Mouse (Mus musculus): Measurements from ENCODE around the gene Pcsk1. TPM values are rescaled to one million over a fixed set of nuclear protein-coding genes. Genes with fewer than 3 reads are reported as not detected.

Pcsk1 gene
- polyA plus RNA-seq (2015; fragmentation: Nextera tagmentation; extraction: Ambion mirVana) = 0.09 TPM in 1 of 2 replicates, not detected in the other

GRCm38 (mm10) chr13:75089721-75090410 is at the start of gene Pcsk1:
Gene Pcsk1, plus strand, starts transcription at chr13:75089826.
- no peaks in the 10 kb centered on the region for H3K4me1 ChIP-seq (ENCODE audit: control insufficient read depth, low read depth, low read length)
- peak within 1 kb of the TSS; percentile 27; the same call in 1 of the 2 replicates for H3K4me3 ChIP-seq (ENCODE audit: low read depth, low read length)
- peaks cover 5% of the 10 kb centered on the region; the same call in 1 of the 2 replicates for H3K27me3 ChIP-seq (ENCODE audit: control insufficient read depth, insufficient read depth, low read depth, low read length)
- H3K4me2 ChIP-seq (ENCODE audit: low read depth, low read length) = peak within 1 kb of the TSS; percentile 43
- WGBS (ENCODE audit: insufficient replicate concordance) = 2% methylated on average over 28 of the region's 28 CpGs
- ATAC-seq (ENCODE audit: low read depth) = no peak
- H3K36me3 ChIP-seq (ENCODE audit: control insufficient read depth, insufficient read depth) = no peaks in the 10 kb centered on the region
- no peak within 1 kb of the TSS for H3K27ac ChIP-seq (ENCODE audit: low read length)
- H3K9ac ChIP-seq (ENCODE audit: low read depth, low read length) = no peak within 1 kb of the TSS
- H3K9me3 ChIP-seq (replicated peaks; ENCODE audit: control insufficient read depth, low read length) = no peaks in the 10 kb centered on the region

GRCm38 (mm10) chr13:75058818-75059217 is 30.8 kb upstream of the Pcsk1 start:
- H3K4me3 ChIP-seq (ENCODE audit: low read depth, low read length) = no peak overlapping the region
- no peak for ATAC-seq (ENCODE audit: low read depth)
- no peaks in the 10 kb centered on the region for H3K9me3 ChIP-seq (replicated peaks; ENCODE audit: control insufficient read depth, low read length)
- H3K36me3 ChIP-seq (ENCODE audit: control insufficient read depth, insufficient read depth) = no peaks in the 10 kb centered on the region
- no peak overlapping the region for H3K27ac ChIP-seq (ENCODE audit: low read length)
- H3K27me3 ChIP-seq (ENCODE audit: control insufficient read depth, insufficient read depth, low read depth, low read length) = no peaks in the 10 kb centered on the region
- no peak overlapping the region for H3K4me2 ChIP-seq (ENCODE audit: low read depth, low read length)
- H3K9ac ChIP-seq (ENCODE audit: low read depth, low read length) = no peak overlapping the region
- H3K4me1 ChIP-seq (ENCODE audit: control insufficient read depth, low read depth, low read length) = no peaks in the 10 kb centered on the region

GRCm38 (mm10) chr13:75063947-75064346 is 25.7 kb upstream of the Pcsk1 start:
- Histone ChIP-seq H3K9me3 (replicated peaks; ENCODE audit: control insufficient read depth, low read length) (no peaks in the 10 kb centered on the region), H3K27ac (ENCODE audit: low read length) (no peak overlapping the region), H3K9ac (ENCODE audit: low read depth, low read length) (no peak overlapping the region), H3K36me3 (ENCODE audit: control insufficient read depth, insufficient read depth) (no peaks in the 10 kb centered on the region), H3K4me3 (ENCODE audit: low read depth, low read length) (no peak overlapping the region), H3K4me2 (ENCODE audit: low read depth, low read length) (no peak overlapping the region), H3K27me3 (ENCODE audit: control insufficient read depth, insufficient read depth, low read depth, low read length) (no peaks in the 10 kb centered on the region), H3K4me1 (ENCODE audit: control insufficient read depth, low read depth, low read length) (no peaks in the 10 kb centered on the region)
- WGBS (ENCODE audit: insufficient replicate concordance) = 50% methylated on average over 3 of the region's 3 CpGs
- ATAC-seq (ENCODE audit: low read depth) = no peak

GRCm38 (mm10) chr13:75088597-75088996 is 1.0 kb upstream of the Pcsk1 start:
- Histone ChIP-seq H3K9ac (ENCODE audit: low read depth, low read length) (no peak overlapping the region), H3K4me1 (ENCODE audit: control insufficient read depth, low read depth, low read length) (no peaks in the 10 kb centered on the region), H3K27me3 (ENCODE audit: control insufficient read depth, insufficient read depth, low read depth, low read length) (peaks cover 5% of the 10 kb centered on the region; the same call in 1 of the 2 replicates), H3K4me2 (ENCODE audit: low read depth, low read length) (no peak overlapping the region), H3K9me3 (replicated peaks; ENCODE audit: control insufficient read depth, low read length) (no peaks in the 10 kb centered on the region), H3K4me3 (ENCODE audit: low read depth, low read length) (no peak overlapping the region), H3K36me3 (ENCODE audit: control insufficient read depth, insufficient read depth) (no peaks in the 10 kb centered on the region), H3K27ac (ENCODE audit: low read length) (no peak overlapping the region)
- no peak for ATAC-seq (ENCODE audit: low read depth)
- 20% methylated on average over 6 of the region's 6 CpGs for WGBS (ENCODE audit: insufficient replicate concordance)

- Histone ChIP-seq H3K9me3 (replicated peaks; ENCODE audit: control insufficient read depth, low read length) (no peaks in the 10 kb centered on the region), H3K4me3 (ENCODE audit: low read depth, low read length) (peak overlapping the region; percentile 27; the same call in 1 of the 2 replicates), H3K27ac (ENCODE audit: low read length) (no peak overlapping the region), H3K4me1 (ENCODE audit: control insufficient read depth, low read depth, low read length) (no peaks in the 10 kb centered on the region), H3K4me2 (ENCODE audit: low read depth, low read length) (peak overlapping the region; percentile 43), H3K9ac (ENCODE audit: low read depth, low read length) (no peak overlapping the region), H3K27me3 (ENCODE audit: control insufficient read depth, insufficient read depth, low read depth, low read length) (peaks cover 5% of the 10 kb centered on the region; the same call in 1 of the 2 replicates), H3K36me3 (ENCODE audit: control insufficient read depth, insufficient read depth) (no peaks in the 10 kb centered on the region)
- WGBS (ENCODE audit: insufficient replicate concordance) = under 1% methylated on average over 12 of the region's 12 CpGs
- no peak for ATAC-seq (ENCODE audit: low read depth)
Observed at GRCm38 (mm10) chr13:75090411-75090779, 769 bp downstream of the Pcsk1 start.

GRCm38 (mm10) chr13:75091071-75091470 is 1.4 kb downstream of the Pcsk1 start:
- H3K27ac ChIP-seq (ENCODE audit: low read length) = no peak overlapping the region
- peaks cover 5% of the 10 kb centered on the region; the same call in 1 of the 2 replicates for H3K27me3 ChIP-seq (ENCODE audit: control insufficient read depth, insufficient read depth, low read depth, low read length)
- ATAC-seq (ENCODE audit: low read depth) = no peak
- H3K4me3 ChIP-seq (ENCODE audit: low read depth, low read length) = no peak overlapping the region
- H3K9ac ChIP-seq (ENCODE audit: low read depth, low read length) = no peak overlapping the region
- no peaks in the 10 kb centered on the region for H3K4me1 ChIP-seq (ENCODE audit: control insufficient read depth, low read depth, low read length)
- H3K36me3 ChIP-seq (ENCODE audit: control insufficient read depth, insufficient read depth) = no peaks in the 10 kb centered on the region
- H3K9me3 ChIP-seq (replicated peaks; ENCODE audit: control insufficient read depth, low read length) = no peaks in the 10 kb centered on the region
- 60% methylated on average over 5 of the region's 5 CpGs for WGBS (ENCODE audit: insufficient replicate concordance)
- no peak overlapping the region for H3K4me2 ChIP-seq (ENCODE audit: low read depth, low read length)

GRCm38 (mm10) chr13:75095487-75095886 is 5.9 kb downstream of the Pcsk1 start:
- Histone ChIP-seq H3K27ac (ENCODE audit: low read length) (no peak overlapping the region), H3K27me3 (ENCODE audit: control insufficient read depth, insufficient read depth, low read depth, low read length) (no peaks in the 10 kb centered on the region), H3K9ac (ENCODE audit: low read depth, low read length) (no peak overlapping the region), H3K36me3 (ENCODE audit: control insufficient read depth, insufficient read depth) (no peaks in the 10 kb centered on the region), H3K4me1 (ENCODE audit: control insufficient read depth, low read depth, low read length) (no peaks in the 10 kb centered on the region), H3K4me2 (ENCODE audit: low read depth, low read length) (no peak overlapping the region), H3K4me3 (ENCODE audit: low read depth, low read length) (no peak overlapping the region), H3K9me3 (replicated peaks; ENCODE audit: control insufficient read depth, low read length) (no peaks in the 10 kb centered on the region)
- no peak for ATAC-seq (ENCODE audit: low read depth)

GRCm38 (mm10) chr13:75113114-75113513 is 23.5 kb downstream of the Pcsk1 start:
- 9% methylated on average over 2 of the region's 2 CpGs for WGBS (ENCODE audit: insufficient replicate concordance)
- Histone ChIP-seq H3K4me2 (ENCODE audit: low read depth, low read length) (no peak overlapping the region), H3K4me3 (ENCODE audit: low read depth, low read length) (no peak overlapping the region), H3K9ac (ENCODE audit: low read depth, low read length) (no peak overlapping the region), H3K27ac (ENCODE audit: low read length) (no peak overlapping the region), H3K27me3 (ENCODE audit: control insufficient read depth, insufficient read depth, low read depth, low read length) (no peaks in the 10 kb centered on the region), H3K4me1 (ENCODE audit: control insufficient read depth, low read depth, low read length) (no peaks in the 10 kb centered on the region), H3K36me3 (ENCODE audit: control insufficient read depth, insufficient read depth) (no peaks in the 10 kb centered on the region), H3K9me3 (replicated peaks; ENCODE audit: control insufficient read depth, low read length) (no peaks in the 10 kb centered on the region)
- no peak for ATAC-seq (ENCODE audit: low read depth)

GRCm38 (mm10) chr13:75114007-75114424 is 24.4 kb downstream of the Pcsk1 start:
- H3K4me3 ChIP-seq (ENCODE audit: low read depth, low read length) = no peak overlapping the region
- H3K4me2 ChIP-seq (ENCODE audit: low read depth, low read length) = no peak overlapping the region
- WGBS (ENCODE audit: insufficient replicate concordance) = 74% methylated on average over 2 of the region's 2 CpGs
- no peaks in the 10 kb centered on the region for H3K27me3 ChIP-seq (ENCODE audit: control insufficient read depth, insufficient read depth, low read depth, low read length)
- no peaks in the 10 kb centered on the region for H3K9me3 ChIP-seq (replicated peaks; ENCODE audit: control insufficient read depth, low read length)
- ATAC-seq (ENCODE audit: low read depth) = no peak
- no peaks in the 10 kb centered on the region for H3K36me3 ChIP-seq (ENCODE audit: control insufficient read depth, insufficient read depth)
- no peaks in the 10 kb centered on the region for H3K4me1 ChIP-seq (ENCODE audit: control insufficient read depth, low read depth, low read length)
- no peak overlapping the region for H3K9ac ChIP-seq (ENCODE audit: low read depth, low read length)
- H3K27ac ChIP-seq (ENCODE audit: low read length) = no peak overlapping the region
